Mouse (Mus musculus): ENCODE measurements around the gene Usp38.

DNA sequence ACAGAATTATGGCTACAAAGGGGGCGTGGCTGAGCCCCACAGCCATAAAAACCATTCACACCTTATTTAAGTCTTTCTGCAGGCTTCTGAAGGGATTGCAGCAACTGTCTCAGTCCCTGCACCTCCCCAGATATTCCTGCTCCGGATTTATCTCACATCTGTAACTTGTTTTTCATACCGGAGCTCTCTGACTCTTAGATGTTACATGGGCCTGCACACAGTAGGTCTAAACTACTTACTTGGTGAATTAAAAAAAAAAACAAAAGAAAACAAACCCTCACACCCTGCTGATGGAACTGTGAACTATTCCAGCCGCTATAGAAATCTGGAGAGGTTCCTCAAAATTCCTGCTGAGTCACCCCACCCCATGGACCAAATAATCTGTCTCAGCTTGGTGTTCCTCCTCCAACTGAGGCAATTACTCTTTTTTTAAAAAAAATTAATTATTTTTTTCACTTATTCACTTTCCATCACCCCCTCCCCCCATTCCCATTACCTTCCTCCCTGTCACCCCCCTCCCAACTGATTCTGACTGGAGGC is 53.6 kb downstream of the Usp38 start:
- TF ChIP-seq EP300 (IDR thresholded peaks at IDR 0.05; ENCODE audit: insufficient read depth, low read depth, low read length) (no peak), CTCF (IDR thresholded peaks at IDR 0.05; ENCODE audit: low read depth, low read length) (no peak), POLR2A (IDR thresholded peaks at IDR 0.05; ENCODE audit: insufficient read depth, low read length) (no peak)

All from ES-Bruce4 (cell line).